Mouse (Mus musculus) CH12.LX (cell line): ENCODE measurements around the gene Vti1a.

Experiments
- CTCF ChIP-seq, 2 experiments: IDR thresholded peaks in 1 of 2; conservative IDR thresholded peaks in 1 of 2; 2 replicates each; pipeline ENCODE4 v1.5.1; 2011 to 2012; ENCODE audit warnings: low read depth in 2 of 2, low read length in 2 of 2, improper control_type of control experiment in 1 of 2, inconsistent platforms in 1 of 2, mild to moderate bottlenecking in 1 of 2, moderate library complexity in 1 of 2
- E2F4 ChIP-seq: IDR thresholded peaks from 2 replicates; pipeline ENCODE4 v1.6.1; 2011; ENCODE audit warnings: low read depth, low read length, improper control_type of control experiment; ENCODE audit not compliant: insufficient replicate concordance
- KAT2A ChIP-seq: IDR thresholded peaks from 2 replicates; pipeline ENCODE4 v1.6.1; 2012; ENCODE audit warnings: low read length, improper control_type of control experiment, inconsistent platforms; ENCODE audit not compliant: insufficient replicate concordance
- MAFK ChIP-seq: IDR thresholded peaks from 2 replicates; pipeline ENCODE4 v1.6.1; 2011; ENCODE audit warnings: low read length, improper control_type of control experiment; ENCODE audit not compliant: insufficient replicate concordance
- MAZ ChIP-seq: IDR thresholded peaks from 2 replicates; pipeline ENCODE4 v1.6.1; 2012; ENCODE audit warnings: low read depth, mild to moderate bottlenecking, inconsistent platforms, low read length, improper control_type of control experiment, moderate library complexity
- POLR2A ChIP-seq: IDR thresholded peaks from 2 replicates; pipeline ENCODE4 v1.6.1; 2011; ENCODE audit warnings: low read depth, mild to moderate bottlenecking, improper control_type of control experiment, low read length
- USF1 ChIP-seq: IDR thresholded peaks from 2 replicates; pipeline ENCODE4 v1.6.1; 2014; ENCODE audit warnings: low read depth, mild to moderate bottlenecking, inconsistent platforms, low read length, improper control_type of control experiment

DNA sequence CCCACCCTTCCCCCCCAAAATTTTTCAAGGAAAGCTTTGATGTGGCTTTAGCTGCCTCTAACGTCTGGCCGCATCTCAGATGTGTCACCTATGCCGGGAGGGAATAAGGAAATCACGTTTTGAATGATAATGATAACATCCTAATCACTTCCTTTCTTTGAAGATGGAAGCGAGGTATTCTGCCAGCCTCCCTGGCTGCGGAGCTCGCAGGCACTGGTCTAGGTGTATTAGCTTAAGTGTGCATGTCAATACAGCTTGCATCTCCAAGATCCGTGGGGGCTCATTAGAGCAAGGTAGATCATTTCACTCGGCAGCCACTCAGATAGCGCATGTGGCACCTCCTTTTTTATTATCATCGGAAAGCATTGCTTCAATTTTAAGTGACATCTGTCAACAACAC lies 74.2 kb downstream of the Vti1a start:
- no peak for TF ChIP-seq POLR2A
- no peak for TF ChIP-seq E2F4
- no peak for TF ChIP-seq CTCF (conservative IDR thresholded peaks at IDR 0.05 in 1 of 2, IDR thresholded peaks at IDR 0.05 in 1 of 2; ENCODE audit: low read depth in 2 of 2, low read length in 2 of 2)
- no peak for TF ChIP-seq MAZ
- no peak for TF ChIP-seq KAT2A
- TF ChIP-seq USF1 = no peak
- no peak for TF ChIP-seq MAFK
